Mouse (Mus musculus) ES-Bruce4 (cell line): ENCODE results near the gene Padi1. TPM values are rescaled to one million over a fixed set of nuclear protein-coding genes. Genes with fewer than 3 reads are reported as not detected.

ENCODE experiments used
- H3K27ac ChIP-seq: 2 replicates; pipeline ENCODE4 v1.5.1; 2012; ENCODE audit warnings: low read length, inconsistent platforms; ENCODE audit not compliant: insufficient read depth
- H3K27me3 ChIP-seq: 2 replicates; pipeline ENCODE4 v1.6.1; 2012; ENCODE audit warnings: mild to moderate bottlenecking, low read length, inconsistent platforms; ENCODE audit not compliant: control insufficient read depth, poor library complexity, insufficient read depth, severe bottlenecking
- H3K36me3 ChIP-seq: 2 replicates; pipeline ENCODE4 v1.6.1; 2012; ENCODE audit warnings: inconsistent platforms, mild to moderate bottlenecking, low read length, moderate library complexity; ENCODE audit not compliant: control insufficient read depth, poor library complexity, insufficient read depth, severe bottlenecking
- H3K4me1 ChIP-seq: one replicate; pipeline ENCODE4 v1.8.1; 2011; ENCODE audit warnings: low read length; ENCODE audit not compliant: control insufficient read depth, insufficient read depth
- H3K4me3 ChIP-seq: 2 replicates; pipeline ENCODE4 v1.5.1; 2011; ENCODE audit warnings: low read depth, mild to moderate bottlenecking, low read length
- H3K9ac ChIP-seq: 2 replicates; pipeline ENCODE4 v1.6.1; 2012; ENCODE audit warnings: low read depth, mild to moderate bottlenecking, inconsistent platforms; ENCODE audit not compliant: poor library complexity, severe bottlenecking
- H3K9me3 ChIP-seq: replicated peaks from 2 replicates; pipeline ENCODE4 v1.6.1; 2012; ENCODE audit warnings: mild to moderate bottlenecking, low read length, inconsistent platforms; ENCODE audit not compliant: control insufficient read depth, poor library complexity, insufficient read depth, severe bottlenecking
- CTCF ChIP-seq: IDR thresholded peaks from one replicate; pipeline ENCODE4 v1.8.1; 2011; ENCODE audit warnings: low read depth, low read length
- EP300 ChIP-seq: IDR thresholded peaks from 2 replicates; pipeline ENCODE4 v1.6.1; 2011; ENCODE audit warnings: low read depth, low read length; ENCODE audit not compliant: insufficient read depth
- POLR2A ChIP-seq: IDR thresholded peaks from one replicate; pipeline ENCODE4 v1.8.1; 2011; ENCODE audit warnings: low read length; ENCODE audit not compliant: insufficient read depth
- polyA plus RNA-seq: library from polyadenylated mRNA; stranded (reverse); fragments of >200 nt; gene quantifications from 2 replicates; pipeline ENCODE4 v1.2.4, GENCODE M21; 2011; ENCODE audit warnings: low read depth; ENCODE audit not compliant: missing spikeins, insufficient read depth, insufficient read length

The Padi1 gene
- polyA plus RNA-seq, 1 experiment = 0.43 TPM

- no peak for TF ChIP-seq EP300
- no peak for TF ChIP-seq POLR2A
- H3K9me3 ChIP-seq = no peaks in the 10 kb centered on the region
- no peaks in the 10 kb centered on the region for H3K36me3 ChIP-seq
- H3K4me3 ChIP-seq = no peak overlapping the region
- H3K9ac ChIP-seq = no peak overlapping the region
- H3K27me3 ChIP-seq = no peaks in the 10 kb centered on the region
- H3K27ac ChIP-seq = no peak overlapping the region
- no peaks in the 10 kb centered on the region for H3K4me1 ChIP-seq
Observed at GRCm38 (mm10) chr4:140860125-140860766, 14.7 kb upstream of the Padi1 start.

DNA sequence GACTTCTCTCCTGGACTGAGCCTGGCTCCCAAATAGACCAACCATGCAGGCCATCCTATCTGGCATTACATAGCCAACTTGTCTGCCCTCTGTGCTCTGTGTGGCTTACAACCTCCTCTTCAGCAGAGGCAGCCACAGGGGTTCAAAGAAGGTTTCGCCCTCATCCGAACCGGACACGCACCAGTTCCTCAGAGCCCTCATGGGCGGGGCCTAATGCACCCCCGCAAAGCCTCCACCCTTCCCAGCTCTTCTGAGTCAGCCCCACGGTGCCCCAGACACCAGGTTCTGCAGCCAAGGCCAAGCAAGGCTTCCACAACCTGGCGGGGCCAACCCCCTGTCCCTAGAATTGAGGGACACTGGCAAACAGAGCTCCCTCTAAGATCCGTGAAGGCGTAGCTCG, 13.7 kb upstream of the Padi1 start:
- Histone ChIP-seq H3K36me3 (no peaks in the 10 kb centered on the region), H3K9me3 (no peaks in the 10 kb centered on the region), H3K4me1 (no peaks in the 10 kb centered on the region), H3K27ac (no peak overlapping the region), H3K9ac (no peak overlapping the region), H3K27me3 (no peaks in the 10 kb centered on the region), H3K4me3 (no peak overlapping the region)
- TF ChIP-seq CTCF (no peak), POLR2A (no peak), EP300 (no peak)

DNA sequence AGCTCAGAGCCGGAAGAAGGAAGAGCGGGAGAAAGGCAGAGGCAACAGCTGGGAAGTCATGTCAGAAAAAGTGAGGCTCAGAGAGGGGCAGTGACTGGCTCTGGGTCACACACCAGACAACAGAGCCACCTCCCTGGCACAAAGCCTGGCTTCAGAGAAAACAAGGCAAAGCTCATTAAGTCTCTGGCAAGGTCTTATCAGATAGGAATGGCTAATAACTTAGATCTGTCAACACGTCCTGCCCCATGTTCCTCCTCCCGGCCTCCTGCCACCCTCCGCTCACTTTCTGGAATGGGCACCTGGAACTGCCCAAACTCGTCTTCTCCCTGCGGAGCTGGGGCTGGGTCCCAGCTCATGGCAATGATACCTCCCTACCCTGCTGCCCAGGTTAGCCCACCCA, 12.2 kb upstream of the Padi1 start:
- no peaks in the 10 kb centered on the region for H3K4me1 ChIP-seq
- no peaks in the 10 kb centered on the region for H3K27me3 ChIP-seq
- no peaks in the 10 kb centered on the region for H3K9me3 ChIP-seq
- TF ChIP-seq POLR2A = no peak
- no peak for TF ChIP-seq EP300
- no peak for TF ChIP-seq CTCF
- H3K4me3 ChIP-seq = no peak overlapping the region
- no peak overlapping the region for H3K9ac ChIP-seq
- H3K36me3 ChIP-seq = no peaks in the 10 kb centered on the region
- no peak overlapping the region for H3K27ac ChIP-seq

GRCm38 (mm10) chr4:140857041-140857440, 11.5 kb upstream of the Padi1 start:
- Histone ChIP-seq H3K9me3 (no peaks in the 10 kb centered on the region), H3K27me3 (no peaks in the 10 kb centered on the region), H3K4me3 (no peak overlapping the region), H3K9ac (no peak overlapping the region), H3K4me1 (no peaks in the 10 kb centered on the region), H3K27ac (no peak overlapping the region), H3K36me3 (no peaks in the 10 kb centered on the region)
- TF ChIP-seq CTCF = no peak

GRCm38 (mm10) chr4:140855151-140855550, 9.6 kb upstream of the Padi1 start:
- Histone ChIP-seq H3K9ac (no peak overlapping the region), H3K27me3 (no peaks in the 10 kb centered on the region), H3K27ac (no peak overlapping the region), H3K9me3 (no peaks in the 10 kb centered on the region), H3K4me3 (no peak overlapping the region), H3K36me3 (no peaks in the 10 kb centered on the region), H3K4me1 (no peaks in the 10 kb centered on the region)
- TF ChIP-seq CTCF (no peak), EP300 (no peak), POLR2A (no peak)

DNA sequence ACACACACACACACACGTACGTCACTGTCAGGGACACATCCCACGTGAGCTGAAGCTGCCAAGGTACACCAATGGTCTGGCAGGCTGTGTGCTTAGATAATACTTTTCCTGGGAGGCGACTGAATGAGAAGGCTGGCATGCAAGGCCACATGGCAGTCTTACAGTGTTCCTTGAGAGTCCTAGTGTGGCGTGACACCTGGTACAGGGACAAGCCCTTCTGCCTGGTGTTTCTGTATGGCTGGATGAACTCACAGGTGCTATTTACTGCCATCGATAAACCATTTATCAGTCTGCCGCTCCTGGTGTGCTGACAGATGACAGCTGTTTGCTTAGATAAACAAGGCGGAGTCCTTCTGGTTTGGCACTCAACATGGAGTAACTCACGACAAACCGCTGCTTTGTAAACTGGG, 8.9 kb upstream of the Padi1 start:
- Histone ChIP-seq H3K4me3 (no peak overlapping the region), H3K9ac (no peak overlapping the region), H3K27me3 (no peaks in the 10 kb centered on the region), H3K4me1 (no peaks in the 10 kb centered on the region), H3K36me3 (no peaks in the 10 kb centered on the region), H3K27ac (no peak overlapping the region), H3K9me3 (no peaks in the 10 kb centered on the region)
- no peak for TF ChIP-seq POLR2A
- TF ChIP-seq CTCF = no peak
- no peak for TF ChIP-seq EP300
